ENCODE assay signal across 10 mouse cellular contexts in the genomic region with DNA sequence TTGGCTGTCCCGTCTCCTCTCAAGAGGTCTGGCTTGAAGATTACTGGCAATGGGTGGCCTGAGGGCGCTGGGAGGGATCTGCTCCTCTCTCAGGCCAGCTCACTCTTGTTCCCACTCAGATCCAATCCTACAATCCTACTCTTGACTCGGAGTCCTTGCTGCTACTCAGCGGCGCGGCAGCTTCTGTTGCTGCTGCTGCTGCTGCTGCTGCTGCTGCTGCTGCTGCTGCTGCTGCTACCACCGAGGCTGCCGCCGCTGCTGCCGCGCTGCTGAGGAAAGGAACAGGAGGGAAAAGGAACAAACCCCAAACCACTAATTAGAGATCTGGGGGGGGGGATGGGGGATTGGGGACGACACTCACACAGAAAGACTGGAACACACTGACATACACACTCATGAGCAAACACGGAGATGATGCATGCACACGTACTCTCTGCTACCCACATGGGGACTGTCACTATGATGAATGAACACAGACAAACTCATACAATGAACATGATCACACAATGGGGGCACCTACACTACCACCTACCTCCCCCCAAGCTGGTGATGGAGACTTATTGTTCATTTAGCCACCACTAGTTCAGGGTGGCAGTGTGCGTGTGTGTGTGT. TPM values are rescaled to one million over a fixed set of nuclear protein-coding genes. Genes with fewer than 3 reads are reported as not detected.
DNase-seq lines count a peak whose midpoint lies in the region; ATAC-seq and TF ChIP-seq lines count a peak whose summit lies in the region.
"Had no signal": no experiment of that assay in that cellular context is flagged by ENCODE, and none has a peak within 500 bp of the region (broad histone marks: within the 10 kb centered on the region; RNA-seq: fewer than 3 reads in every experiment).

A gene (minus strand): TSS at position 450 of the 612 bp plus-strand sequence.

- no peak for ATAC-seq in embryonic facial prominence, embryonic 15.5 days (ENCODE audit: insufficient number of reproducible peaks, low FRiP score, low TSS enrichment, low read depth)
- ATAC-seq in limb, embryonic 12.5 days (ENCODE audit: insufficient number of reproducible peaks, insufficient read depth, low FRiP score, low TSS enrichment, low read depth) = no peak
- ATAC-seq in CD4-positive, CD25-positive, alpha-beta regulatory T cell, adult 4 months = no peak
- ATAC-seq: Patski had no signal

- H3K27me3 ChIP-seq in embryonic facial prominence, embryonic 15.5 days = 0 out of 2 replicates have a peak, but pooled peaks cover 11% of the 10 kb centered on the region
- peaks cover 4% of the 10 kb centered on the region; the same call in 1 of the 2 replicates for H3K27me3 ChIP-seq in limb, embryonic 12.5 days

- H3K9me3 ChIP-seq in embryonic facial prominence, embryonic 15.5 days (replicated peaks) = no peaks in the 10 kb centered on the region
- H3K9me3 ChIP-seq in limb, embryonic 12.5 days = no peaks in the 10 kb centered on the region

- 0 out of 2 replicates have a peak, but pooled peaks have one; percentile 7 for TF ChIP-seq POLR2A in olfactory bulb, adult 2 months (IDR thresholded peaks at IDR 0.05; ENCODE audit: insufficient read depth, low read depth, low read length)

- 5% methylated on average over 13 of the region's 15 CpGs for WGBS in embryonic facial prominence, embryonic 15.5 days
- WGBS in limb, embryonic 12.5 days = 9% methylated on average over 15 of the region's 15 CpGs
- 2% methylated on average over 15 of the region's 15 CpGs for WGBS in olfactory bulb, adult 2 months

- H3K27ac ChIP-seq in embryonic facial prominence, embryonic 15.5 days (replicated peaks) = peak within 1 kb of the TSS; percentile 66
- peak within 1 kb of the TSS; percentile 18; the same call in 1 of the 2 replicates for H3K27ac ChIP-seq in limb, embryonic 12.5 days
- H3K27ac ChIP-seq in olfactory bulb, adult 2 months (ENCODE audit: insufficient read depth, low read depth, low read length) = peak within 1 kb of the TSS; percentile 90
- H3K27ac ChIP-seq in gastrocnemius, adult 2 months = no peak within 1 kb of the TSS
- H3K27ac ChIP-seq: liver, embryonic 14.5 days had no signal

- TF ChIP-seq CTCF in olfactory bulb, adult 2 months (IDR thresholded peaks at IDR 0.05; ENCODE audit: insufficient read depth, low read depth, low read length) = no peak
- no peak for TF ChIP-seq CTCF in gastrocnemius, adult 2 months (IDR thresholded peaks at IDR 0.05)

- intact Hi-C loops in gastrocnemius, adult 2 months (cut with DNase I) = no loop called here

- H3K36me3 ChIP-seq in embryonic facial prominence, embryonic 15.5 days = no peaks in the 10 kb centered on the region
- no peaks in the 10 kb centered on the region for H3K36me3 ChIP-seq in limb, embryonic 12.5 days

- H3K4me2 ChIP-seq in embryonic facial prominence, embryonic 15.5 days (replicated peaks) = peak within 1 kb of the TSS; percentile 49
- peak within 1 kb of the TSS; percentile 64 for H3K4me2 ChIP-seq in limb, embryonic 12.5 days

- peak within 1 kb of the TSS; percentile 40 for H3K4me3 ChIP-seq in embryonic facial prominence, embryonic 15.5 days (replicated peaks)
- H3K4me3 ChIP-seq in limb, embryonic 12.5 days (replicated peaks) = peak within 1 kb of the TSS; percentile 30
- H3K4me3 ChIP-seq in olfactory bulb, adult 2 months (ENCODE audit: insufficient read depth, low read depth, low read length) = peak within 1 kb of the TSS; percentile 69
- H3K4me3 ChIP-seq in gastrocnemius, adult 2 months = no peak within 1 kb of the TSS

- peak; percentile 42 to 50 for DNase-seq in kidney, postnatal 4 days
- no peak for DNase-seq in kidney, adult 8-10 months
- no peak for DNase-seq in frontal cortex, postnatal 25 days (ENCODE audit: low spot score in 2 of 2)
- DNase-seq in gastrocnemius, adult 2 months = no peak

- H3K9ac ChIP-seq in embryonic facial prominence, embryonic 15.5 days = peak within 1 kb of the TSS; percentile 46
- peak within 1 kb of the TSS; percentile 50 for H3K9ac ChIP-seq in limb, embryonic 12.5 days (replicated peaks)
- H3K9ac ChIP-seq: liver, embryonic 14.5 days had no signal

- peaks cover 38% of the 10 kb centered on the region for H3K4me1 ChIP-seq in embryonic facial prominence, embryonic 15.5 days
- peaks cover 45% of the 10 kb centered on the region for H3K4me1 ChIP-seq in limb, embryonic 12.5 days (replicated peaks)
- peaks cover 10% of the 10 kb centered on the region; the same call in 1 of the 2 replicates for H3K4me1 ChIP-seq in olfactory bulb, adult 2 months (ENCODE audit: control insufficient read depth, insufficient read depth, low read length)

RNA-seq across cellular contexts. Expression of the gene that starts here (rescaled TPM):
- polyA plus RNA-seq in embryonic facial prominence, embryonic 15.5 days (2015; fragmentation: Nextera tagmentation; extraction: Ambion mirVana) = 35.4 and 35.8 TPM in 2 replicates
- 3.1 and 4.3 TPM in 2 replicates for polyA plus RNA-seq in limb, embryonic 12.5 days (2016; fragmentation: Nextera tagmentation; extraction: Ambion mirVana)
- polyA plus RNA-seq in olfactory bulb, adult 2 months (2012; ENCODE audit: insufficient read depth, insufficient read length, low replicate concordance, missing spikeins) = not detected in 2 replicates
- not detected for total RNA-seq in gastrocnemius, adult 2 months (2021)
- polyA plus RNA-seq in CD4-positive, CD25-positive, alpha-beta regulatory T cell, adult 4 months (2017; shearing (Covaris generic)) = not detected
- polyA plus RNA-seq: Patski had no signal

Comparison
In these comparisons a context has a peak if more than half of its experiments do, and no peak if none do; other contexts are left out.
1. DNase-seq: peak in kidney, postnatal 4 days (2 of 2); none in kidney, adult 8-10 months (0 of 2), frontal cortex, postnatal 25 days (0 of 2) and gastrocnemius, adult 2 months (single experiment).